Mouse (Mus musculus): ENCODE measurements at regions not wholly inside any gene's neighbourhood (a gene's known extent, or its start where the extent isn't known, plus 50 kb on each side); places are given as distances from the start of the nearest gene placed in this dataset.

DNA sequence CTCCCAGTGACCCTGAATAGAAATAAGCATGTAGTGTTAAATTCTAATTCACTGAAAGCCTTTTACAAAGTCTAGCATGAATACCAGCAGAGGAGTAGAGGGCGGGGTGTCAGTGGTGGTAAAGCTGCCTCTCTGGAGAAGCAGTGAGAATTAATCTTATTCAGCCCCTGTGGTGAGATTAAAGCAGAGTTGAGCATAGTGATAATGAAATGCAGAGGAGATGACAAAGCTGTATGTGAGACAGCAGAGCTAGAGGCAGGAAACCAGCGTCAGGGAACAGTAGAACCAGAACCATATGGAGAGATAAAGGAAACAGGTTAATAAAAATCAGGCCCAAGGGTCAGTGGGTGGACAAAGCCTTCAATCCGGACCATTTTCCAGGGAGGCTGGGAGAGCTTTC is 1827.2 kb downstream of the Poteg start:
- no peak for DNase-seq
- intact Hi-C loops (cut with DNase I), result no loop called here

DNA sequence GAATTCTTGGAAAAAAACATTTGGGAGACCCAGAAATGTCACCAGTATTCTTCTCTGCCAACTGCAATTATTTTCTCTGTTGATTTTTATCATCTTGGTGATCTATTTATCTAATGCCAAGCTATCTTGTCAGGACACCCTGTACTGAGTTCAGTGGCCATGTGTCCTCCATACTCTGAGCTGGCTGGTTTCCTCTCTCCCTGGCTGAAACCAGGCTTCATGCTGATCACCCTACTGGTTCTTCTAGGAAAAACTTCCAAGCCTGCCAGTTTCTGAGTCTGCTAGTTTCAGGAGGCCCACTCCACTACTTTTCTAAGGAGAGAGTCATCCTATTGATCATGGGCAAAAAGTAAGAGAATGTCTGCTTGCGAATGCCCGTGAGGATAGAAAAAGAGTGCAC is 1831.2 kb downstream of the Poteg start:
- intact Hi-C loops (cut with DNase I), result no loop called here
- DNase-seq, result peak; percentile 19

- DNase-seq, result no peak
- intact Hi-C loops (cut with DNase I), result no loop called here
Observed at GRCm38 (mm10) chr8:29279276-29279675, 1831.8 kb downstream of the Poteg start.

GRCm38 (mm10) chr8:29290386-29290785 is 1842.9 kb downstream of the Poteg start:
- intact Hi-C loops (cut with DNase I), result no loop called here
- peak; percentile 38 for DNase-seq
